Mouse (Mus musculus) gastrocnemius, postnatal 10 days (tissue): ENCODE results near the gene Lrrc17. TPM values are rescaled to one million over a fixed set of nuclear protein-coding genes. Genes with fewer than 3 reads are reported as not detected.
"Not testable (repeated sequence)": the region's sequence is repeated elsewhere in the genome, so short reads cannot be mapped to it uniquely, and the experiment has no call there.

ENCODE experiments used
- DNase-seq: peaks from one replicate; pipeline ENCODE4 v3.0.0; 2021; ENCODE audit warnings: mixed read lengths
- total RNA-seq, 2 experiments: library from RNA; stranded (reverse); gene quantifications; 2 replicates each; pipeline ENCODE4 v1.2.3; 2021

The Lrrc17 gene
- total RNA-seq, 2 experiments from 2014 or later: 23.3 to 28.8 TPM

DNA sequence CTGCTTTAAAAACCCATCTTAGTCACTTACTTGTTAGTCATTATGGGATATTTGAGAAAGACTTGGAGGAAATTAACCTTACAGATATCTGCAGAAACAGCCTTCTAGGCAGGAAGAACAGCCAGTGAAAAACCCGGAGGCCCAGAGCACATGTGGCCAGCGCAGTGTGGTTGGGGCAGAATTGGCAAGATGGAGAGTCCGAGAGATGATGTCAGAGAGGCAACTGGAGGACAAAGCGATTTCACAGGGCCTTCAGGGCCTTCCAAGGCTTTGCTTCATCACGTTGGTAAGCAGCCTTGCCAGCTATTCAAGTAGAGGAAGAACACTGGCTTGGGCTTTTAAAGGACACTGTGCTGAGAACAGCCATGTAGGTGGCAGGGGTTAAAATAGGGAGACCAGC is 10.4 kb upstream of the Lrrc17 start:
- DNase-seq: no peak

DNA sequence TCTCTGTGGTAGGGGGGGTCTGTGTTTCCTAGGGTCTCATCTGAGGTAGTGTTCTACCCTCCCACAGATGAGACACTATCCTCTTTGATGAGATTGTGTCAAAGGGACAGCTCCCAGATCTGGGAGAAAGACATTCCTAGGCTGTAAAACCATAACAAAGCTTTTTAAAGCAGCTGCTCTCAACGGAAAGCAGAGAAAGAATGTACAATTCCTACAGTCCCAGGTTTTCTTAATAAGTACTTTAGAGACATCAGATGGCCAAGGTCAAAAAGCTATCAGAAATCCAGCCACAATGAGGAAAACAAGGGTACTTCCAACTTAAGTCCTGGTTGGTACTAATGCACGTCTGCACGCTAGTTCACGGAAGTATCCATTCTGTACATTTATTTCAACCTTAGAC is 1.1 kb upstream of the Lrrc17 start:
- DNase-seq: no peak

DNA sequence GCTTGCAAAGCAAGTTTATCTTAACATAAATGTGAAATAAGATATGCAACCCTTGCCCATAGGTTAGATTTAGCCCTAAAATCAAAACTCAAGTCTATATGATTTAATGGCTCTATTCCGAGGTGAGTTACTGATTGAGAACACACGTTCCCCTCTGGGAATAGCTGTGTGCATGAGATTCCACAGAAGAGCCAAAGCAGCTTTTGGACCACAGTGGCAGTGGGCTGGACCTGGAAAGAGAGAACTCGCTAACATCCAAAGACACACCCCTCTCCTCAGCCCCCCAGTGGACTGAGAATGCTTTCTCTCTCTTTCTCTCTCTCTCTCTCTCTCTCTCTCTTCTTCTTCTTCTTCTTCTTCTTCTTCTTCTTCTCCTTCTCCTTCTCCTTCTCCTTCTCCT is 1.5 kb downstream of the Lrrc17 start:
- no peak for DNase-seq

DNA sequence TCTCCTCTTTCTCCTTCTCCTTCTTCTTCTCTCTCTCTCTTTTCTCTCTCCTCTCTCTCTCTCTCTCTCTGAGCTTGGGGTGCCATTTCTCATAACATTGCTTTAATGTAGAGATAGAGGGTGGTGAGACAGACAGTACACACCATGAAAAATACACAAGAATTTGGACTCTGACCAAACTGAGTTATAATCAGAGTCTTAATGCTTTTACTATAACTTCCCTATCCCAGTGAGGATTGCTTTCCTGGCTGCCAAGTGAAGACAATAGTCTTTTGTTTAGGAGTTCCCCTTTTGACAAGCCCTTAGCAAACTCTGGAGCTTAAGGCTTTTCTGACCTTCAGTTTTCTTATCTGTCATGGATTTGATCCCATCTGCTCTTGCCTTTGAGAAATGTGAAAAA is 1.9 kb downstream of the Lrrc17 start:
- no peak for DNase-seq

DNA sequence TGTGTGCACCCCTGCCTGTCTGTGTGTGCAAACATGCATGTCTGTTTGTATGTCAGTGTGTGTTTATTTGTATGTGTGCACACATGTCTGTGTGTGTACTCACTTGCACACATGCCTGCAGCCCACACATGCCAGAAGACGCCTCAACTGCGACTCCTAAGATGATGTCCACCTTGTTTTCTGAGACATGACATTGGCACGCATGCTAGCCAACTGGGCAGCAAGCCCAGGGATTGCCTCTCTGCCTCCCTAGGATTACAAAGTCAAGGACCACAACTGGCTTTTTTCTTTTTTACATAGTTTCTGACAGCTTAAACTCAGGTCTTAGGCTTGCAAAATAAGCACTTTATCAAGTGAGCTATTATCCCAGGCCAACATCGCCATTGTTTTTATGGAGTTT is 2.4 kb downstream of the Lrrc17 start:
- no peak for DNase-seq

DNA sequence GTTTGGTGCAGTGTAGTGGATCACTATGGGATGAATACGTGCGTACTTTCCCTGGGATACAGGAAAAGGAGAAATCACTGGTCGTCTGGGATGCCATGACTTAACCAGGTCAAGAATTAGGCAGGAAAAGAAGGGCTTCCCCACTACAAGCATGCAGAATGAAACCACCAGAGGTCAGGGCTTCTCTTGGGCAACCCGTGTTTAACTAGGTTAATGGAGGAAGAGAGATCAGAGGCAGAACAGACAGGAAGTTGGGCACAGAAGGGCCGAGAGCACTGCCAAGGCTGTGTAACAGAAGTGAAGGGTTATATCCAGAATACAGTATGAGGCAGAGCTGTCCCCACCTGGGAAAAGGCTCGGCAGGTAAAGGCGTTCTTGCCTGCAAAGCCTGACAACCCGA is 3.6 kb downstream of the Lrrc17 start:
- DNase-seq: no peak

DNA sequence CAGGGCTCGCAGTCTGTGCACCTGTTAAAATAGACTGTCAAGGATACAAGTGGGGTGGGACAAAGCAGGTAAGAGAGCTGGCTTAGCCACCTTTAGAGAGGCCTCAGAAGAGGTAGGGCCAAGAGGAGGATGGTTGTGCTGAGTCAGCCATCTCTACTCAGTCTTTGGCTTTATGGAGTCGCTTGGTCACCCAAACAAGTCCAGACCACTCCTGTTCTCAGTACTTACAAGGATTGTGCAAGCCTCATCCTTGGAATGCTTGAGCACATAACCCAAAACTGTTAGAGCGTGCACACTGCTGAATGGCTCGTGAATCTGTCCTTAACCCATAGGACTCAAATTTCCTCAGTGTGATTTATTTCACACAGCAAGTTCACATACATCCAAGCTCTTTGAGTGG is 10.3 kb downstream of the Lrrc17 start:
- no peak for DNase-seq

DNA sequence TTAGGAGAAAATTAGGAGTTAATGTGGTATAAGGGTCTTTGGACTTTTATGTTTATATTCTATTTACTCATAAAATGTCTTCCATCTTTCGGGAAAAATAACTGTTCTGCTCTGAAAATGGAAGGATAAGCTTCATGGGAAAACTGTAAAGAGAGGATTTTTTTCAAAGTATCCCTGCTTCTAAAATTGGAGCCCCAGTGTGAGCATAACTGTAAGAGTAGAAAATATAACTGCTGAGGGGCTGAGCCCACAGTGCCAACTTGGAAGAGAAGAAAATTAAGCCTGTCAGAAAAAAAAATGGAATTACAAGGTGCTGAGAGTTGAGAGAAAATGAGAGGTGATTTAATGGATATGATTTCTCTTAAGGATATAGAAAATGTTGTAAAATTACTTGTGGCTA is 11.4 kb downstream of the Lrrc17 start:
- no peak for DNase-seq

DNA sequence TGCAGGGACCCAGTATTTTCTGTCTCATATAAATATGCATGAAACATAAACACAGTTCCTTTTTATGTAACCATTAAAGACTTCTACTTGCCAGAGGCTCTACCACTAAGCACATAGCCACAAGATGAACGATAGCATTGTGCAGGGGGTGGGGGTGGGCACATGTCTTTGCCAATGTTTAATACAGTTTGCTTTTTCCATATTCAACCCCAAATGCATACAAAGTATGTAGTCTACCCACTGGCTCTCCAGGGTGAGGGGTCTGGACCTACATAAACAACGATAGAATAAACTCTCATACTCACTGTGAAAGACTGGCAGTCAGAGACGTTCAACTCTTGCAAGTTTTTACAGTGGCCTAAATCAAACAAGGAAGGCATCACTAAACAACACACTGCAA is 13.1 kb downstream of the Lrrc17 start:
- no peak for DNase-seq

DNA sequence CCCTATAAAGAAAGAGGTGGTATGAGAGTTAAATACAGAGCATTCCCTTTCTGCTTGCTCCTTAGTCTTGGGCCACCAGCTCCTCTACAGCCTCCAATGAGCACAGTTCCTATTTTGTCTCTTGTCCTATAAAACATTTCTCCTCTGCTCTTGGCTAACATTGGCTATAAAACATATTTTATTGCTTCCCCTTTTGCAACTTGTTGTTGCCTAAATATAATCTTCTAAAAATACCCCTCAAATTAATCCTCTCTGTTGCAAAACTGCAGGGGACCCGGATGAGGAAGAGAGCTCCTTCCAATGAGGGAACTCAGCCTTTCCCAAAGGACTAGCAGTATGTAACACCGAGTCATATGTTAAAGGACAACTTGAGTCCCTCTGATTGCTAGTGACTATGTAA is 20.6 kb downstream of the Lrrc17 start:
- no peak for DNase-seq

DNA sequence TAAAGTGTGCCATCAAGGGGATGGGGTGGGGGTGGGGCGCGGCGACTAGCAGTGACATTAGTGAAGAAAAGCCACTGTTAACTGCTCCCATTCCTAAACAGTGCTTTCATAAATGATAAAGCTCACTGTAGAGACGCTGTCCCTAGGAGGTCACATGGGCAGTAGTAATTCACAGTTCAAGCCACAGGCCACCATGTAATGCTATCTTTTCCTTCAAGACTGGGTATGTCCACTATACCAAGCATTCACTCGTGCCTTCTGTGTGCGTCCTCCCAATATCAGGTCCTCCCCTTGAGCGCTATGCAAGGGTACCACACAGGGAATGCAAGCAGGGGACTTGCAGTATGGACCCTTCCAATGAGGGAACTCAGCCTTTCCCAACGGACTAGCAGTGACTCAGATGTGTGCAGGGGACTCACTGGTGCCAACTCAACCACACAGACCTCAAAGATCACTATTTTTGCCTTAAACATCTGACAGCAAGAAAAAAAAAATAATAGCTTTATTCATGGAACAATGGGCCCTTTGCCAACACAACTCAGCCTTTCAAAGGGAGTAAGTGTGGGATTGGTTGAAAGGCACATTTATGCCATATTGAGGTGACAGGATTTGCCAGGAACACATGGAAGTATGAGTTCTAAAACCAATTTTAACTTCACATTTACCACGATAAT is 22.2 kb downstream of the Lrrc17 start:
- no peak for DNase-seq

DNA sequence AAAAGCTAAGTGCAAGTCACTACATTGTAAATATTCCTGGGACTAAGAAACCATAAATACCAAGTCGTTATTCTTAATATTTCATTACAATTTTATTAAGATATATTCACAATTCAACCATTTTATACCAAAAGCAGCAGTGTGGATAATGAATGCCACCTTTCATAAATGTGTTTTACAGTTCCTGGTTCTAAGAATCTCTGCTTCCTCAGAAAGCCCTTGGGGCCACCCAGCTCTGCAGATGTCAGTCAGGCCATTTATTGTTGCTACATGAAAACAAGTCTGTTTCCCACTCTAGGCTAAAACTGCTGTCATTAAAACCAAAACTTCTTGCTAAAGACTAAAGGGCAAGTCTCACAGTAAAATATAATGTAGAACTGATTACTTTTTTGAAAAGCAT is 24.4 kb downstream of the Lrrc17 start:
- DNase-seq: no peak

DNA sequence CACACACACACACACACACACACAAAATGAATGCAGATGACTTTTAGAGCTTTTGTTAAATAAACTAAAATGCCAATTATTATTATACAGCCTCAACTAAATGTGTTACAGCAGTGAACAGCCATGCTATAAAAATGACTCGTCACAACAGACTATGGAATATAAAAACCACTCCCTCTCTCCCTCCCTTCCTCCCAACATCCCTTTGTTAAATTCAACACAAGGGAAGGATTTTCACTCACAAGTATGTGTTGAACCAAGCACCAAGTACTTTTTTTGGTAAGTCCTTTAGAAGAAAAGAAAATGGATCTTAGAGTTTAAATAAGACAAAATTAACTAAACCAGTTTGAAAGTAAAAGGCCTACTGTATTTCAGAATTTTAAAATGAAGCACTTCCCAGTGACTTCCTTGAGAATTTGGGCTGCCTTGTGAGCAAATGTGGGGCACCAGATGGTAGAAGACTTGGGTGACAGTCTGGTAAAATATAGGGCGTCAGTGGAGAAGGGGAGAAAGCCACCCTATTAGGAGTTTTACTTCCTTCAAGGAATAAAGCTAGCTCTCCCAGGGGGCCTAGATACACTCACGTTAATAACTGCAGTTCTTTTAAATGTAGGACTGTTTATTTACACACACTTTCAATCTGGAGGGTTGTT is 29.5 kb downstream of the Lrrc17 start:
- DNase-seq: no peak

DNA sequence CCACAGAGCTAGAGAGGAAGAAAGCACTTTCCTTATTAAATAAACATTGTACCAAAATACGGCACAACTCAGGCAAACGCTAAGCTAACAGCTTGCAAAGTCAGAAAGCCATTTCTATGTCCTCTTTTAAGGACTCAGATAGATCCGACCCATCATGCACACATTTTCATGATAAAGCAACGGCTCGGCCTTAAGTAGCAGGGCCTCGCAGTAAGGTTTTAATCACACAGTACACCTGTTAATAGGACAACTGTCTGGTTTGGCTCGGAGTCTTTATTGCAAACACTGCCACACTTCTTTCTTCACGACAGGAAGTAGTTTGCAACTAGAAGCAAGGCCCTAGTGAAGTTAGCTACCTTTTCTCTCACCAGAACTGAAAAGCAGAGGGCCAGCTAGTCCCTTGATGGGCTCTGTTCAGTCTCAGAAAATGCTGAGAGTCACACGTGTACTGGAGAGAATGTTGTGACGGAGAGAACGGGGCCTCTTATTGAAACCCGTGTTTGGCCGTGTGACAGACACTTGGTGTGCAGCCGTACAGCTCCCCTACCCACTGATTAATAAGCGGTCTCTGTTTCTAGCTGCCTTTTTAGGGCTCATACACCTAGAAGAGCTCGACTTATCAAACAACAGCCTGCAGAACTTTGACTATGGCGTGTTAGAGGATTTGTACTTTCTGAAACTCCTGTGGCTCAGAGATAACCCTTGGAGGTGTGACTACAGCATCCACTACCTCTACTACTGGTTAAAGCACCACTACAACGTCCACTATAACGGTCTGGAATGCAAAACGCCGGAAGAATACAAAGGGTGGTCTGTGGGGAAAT is 31.2 kb downstream of the Lrrc17 start:
- DNase-seq: no peak

DNA sequence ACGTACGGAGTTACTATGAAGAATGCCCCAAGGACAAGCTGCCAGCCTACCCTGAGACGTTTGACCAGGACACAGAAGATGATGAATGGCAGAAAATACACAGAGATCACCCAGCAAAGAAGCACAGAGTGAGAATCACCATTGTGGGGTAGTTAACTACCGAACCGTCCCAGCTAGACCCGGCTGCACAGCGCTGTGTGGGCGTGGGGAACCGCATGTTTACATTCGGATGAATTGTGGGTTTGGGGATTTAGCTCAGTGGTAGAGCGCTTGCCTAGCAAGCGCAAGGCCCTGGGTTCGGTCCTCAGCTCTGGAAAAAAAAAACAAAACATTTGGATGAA is 31.8 kb downstream of the Lrrc17 start:
- DNase-seq: no peak

DNA sequence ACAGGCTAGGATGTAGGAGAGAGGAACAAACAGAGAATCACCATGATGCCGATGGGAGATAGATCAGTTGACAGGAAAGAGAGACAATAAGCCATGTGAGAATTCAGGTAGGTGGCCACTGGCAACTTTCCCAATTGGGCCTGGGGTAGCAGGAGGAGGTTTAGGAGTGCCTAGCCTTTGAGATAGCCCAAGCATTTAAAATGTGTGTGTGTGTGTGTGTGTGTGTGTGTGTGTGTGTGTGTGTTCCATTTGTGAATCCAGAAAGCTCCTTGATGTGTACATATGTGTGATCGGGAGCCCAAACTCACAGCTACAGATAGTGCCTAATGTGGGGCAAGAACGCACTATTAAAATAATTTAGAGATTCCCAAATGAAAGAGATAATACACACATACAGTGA is 34.8 kb downstream of the Lrrc17 start:
- no peak for DNase-seq

DNA sequence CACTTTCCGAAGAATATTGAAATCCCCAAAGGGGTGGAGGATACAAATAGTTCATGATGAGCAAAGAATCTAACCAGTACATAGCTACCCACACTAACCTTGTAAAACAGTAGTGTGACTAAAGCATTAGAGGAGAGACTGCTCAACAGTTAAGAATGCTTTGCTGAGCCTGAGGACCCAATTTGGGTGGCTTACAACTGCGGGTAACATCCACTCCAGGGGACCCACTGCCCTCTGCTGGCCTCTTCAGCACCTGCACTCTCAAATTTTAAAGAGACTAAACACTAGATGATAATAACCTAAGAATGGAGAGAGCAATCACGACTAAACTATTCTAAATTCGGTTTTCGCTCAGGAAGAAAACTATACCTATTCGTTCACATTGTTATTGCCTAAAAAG is 43.4 kb downstream of the Lrrc17 start:
- peak; percentile 55 for DNase-seq

DNA sequence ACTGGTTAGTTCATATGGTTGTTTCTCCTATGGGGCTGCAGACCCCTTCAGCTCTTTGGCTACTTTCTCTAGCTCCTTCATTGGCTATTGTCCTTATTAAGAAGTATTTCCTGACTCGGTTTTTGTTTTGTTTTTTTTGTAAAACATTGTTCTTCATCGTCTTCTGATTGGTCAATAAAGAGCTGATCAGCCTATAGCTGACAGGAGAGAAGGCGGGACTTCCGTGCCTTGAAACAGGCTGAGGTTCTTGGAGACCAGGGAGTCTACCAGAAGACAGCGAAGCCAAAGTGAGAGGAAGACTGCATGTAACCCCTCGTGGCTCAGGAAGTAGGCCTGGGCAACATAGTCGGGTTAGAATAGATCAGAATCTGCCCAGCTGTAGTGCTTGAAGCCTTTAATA is 44.3 kb downstream of the Lrrc17 start:
- no peak for DNase-seq

DNA sequence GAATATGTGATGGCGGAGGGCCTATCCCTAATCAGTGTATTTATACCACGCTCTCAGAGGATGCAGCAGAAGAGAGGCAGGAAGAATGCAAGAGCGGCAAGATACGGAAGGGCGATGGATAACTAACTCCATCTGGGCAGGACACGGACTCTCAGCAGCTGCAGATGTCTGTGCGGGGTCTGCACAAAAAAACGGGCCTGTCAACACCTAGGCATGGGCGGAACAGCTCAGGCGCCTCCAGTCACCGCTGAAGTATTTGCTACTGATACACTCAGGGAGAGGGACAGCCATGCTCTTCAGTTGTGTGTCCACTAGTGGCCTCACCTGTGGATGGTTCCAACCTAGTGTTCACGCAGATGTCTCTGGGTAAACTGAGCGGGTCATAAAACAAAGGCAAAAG is 44.9 kb downstream of the Lrrc17 start:
- DNase-seq: no peak

DNA sequence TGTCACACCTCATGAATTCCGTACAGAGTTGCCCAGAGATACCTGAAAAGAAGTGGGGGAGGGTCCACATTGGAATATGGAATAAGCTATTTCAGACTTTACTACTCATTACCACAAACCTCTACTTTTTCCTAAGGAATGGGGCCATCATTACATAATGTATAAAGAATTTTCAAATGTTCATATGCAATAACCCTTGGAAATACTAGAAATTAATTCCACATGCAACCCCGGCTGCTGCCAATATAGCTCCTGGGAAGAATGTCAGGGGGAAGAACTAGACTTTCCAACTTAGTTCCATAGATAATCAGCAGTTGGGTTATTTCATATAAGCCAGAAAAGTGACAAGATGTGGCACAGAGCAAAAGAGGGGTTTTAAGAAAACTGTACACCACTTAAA is 48.7 kb downstream of the Lrrc17 start:
- DNase-seq: no peak

DNA sequence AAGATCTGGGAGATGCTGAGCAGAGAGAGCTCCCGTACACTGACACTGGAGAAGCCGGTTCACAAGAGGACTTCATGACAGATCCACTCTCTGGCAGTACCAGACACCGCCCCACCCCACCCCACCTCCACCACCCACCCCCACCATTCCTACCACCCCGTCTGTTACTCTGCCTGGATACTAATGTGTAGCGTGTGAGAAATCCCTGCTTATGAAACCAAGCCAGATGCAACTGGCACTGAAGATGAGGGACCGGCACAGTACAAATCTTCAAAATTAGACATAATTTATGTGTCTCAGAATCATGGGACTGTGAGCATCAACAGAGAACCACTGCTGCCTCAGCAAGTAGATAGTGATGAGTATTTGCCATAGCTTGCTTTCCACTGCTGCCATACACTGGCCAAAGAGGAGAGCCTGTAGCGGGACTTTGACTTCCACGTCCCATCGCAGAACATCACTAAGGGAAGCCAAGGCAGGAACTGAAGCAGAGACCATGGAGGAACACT is 49.9 kb downstream of the Lrrc17 start:
- no peak for DNase-seq

DNA sequence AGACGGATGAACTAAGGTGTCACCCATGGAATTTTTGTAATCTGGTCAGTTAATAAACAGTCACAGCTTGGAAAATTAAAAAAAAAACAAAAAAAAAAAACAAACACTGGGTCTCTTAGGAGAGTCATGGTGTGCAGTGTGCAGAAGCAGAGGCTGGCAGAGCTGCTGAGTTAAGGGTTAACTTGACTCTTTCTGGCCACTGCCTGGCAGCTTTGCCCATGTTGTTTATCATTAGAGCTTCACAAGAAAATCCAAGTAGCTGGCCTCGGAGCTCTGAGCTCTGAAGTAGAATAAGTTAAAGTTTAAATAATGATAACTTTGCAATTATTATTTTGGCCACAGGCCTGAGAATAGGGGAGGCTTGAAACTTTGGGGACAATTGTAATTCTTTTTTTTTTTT is 56.2 kb downstream of the Lrrc17 start:
- not testable (repeated sequence) for DNase-seq

DNA sequence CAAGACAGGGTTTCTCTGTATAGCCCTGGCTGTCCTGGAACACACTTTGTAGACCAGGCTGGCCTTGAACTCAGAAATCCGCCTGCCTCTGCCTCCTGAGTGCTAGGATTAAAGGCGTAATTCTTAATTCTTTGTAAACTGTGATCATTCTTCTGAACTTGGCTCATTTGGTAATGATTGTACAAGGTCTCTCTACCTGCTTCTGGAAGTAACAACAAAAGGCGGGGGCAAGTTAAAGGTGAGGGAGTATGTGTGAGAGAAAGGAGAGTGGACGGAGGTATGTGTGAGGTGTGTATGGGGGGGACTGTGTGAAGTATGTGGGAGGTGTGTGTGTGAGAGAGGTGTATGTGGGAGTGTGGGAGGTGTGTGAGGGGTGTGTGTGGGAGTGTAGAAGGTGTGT is 56.6 kb downstream of the Lrrc17 start:
- DNase-seq: no peak

DNA sequence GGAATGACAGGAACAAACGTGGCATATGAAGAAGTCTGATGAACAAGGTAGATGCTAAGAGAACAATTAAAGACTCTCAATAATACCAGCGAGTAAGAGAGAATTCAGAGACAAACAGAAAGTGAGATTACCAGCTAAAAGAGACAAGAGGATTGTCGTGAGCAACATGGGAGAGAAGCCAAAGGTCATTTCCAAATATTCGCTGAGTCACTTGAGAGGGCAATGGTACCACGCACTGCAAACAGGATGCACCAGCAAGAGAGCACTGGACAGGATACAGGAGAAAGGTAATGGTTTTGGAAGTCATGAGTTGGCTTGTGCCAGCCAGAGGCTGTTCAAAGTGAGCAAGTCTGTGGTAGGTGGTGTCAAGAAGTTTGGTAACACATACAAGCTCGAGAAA is 62.6 kb downstream of the Lrrc17 start:
- no peak for DNase-seq
